Mouse (Mus musculus) fat pad, adult 2 months (tissue): ENCODE measurements at regions not wholly inside any gene's neighbourhood (a gene's known extent, or its start where the extent isn't known, plus 50 kb on each side); places are given as distances from the start of the nearest gene placed in this dataset.

Source experiments
- DNase-seq: peaks from one replicate; pipeline ENCODE4 v3.0.0-alpha.2; 2011; ENCODE audit warnings: low read depth, low spot score; ENCODE audit errors: extremely low read depth

- no peak for DNase-seq
Measured at GRCm38 (mm10) chr3:120123155-120123554, 338.9 kb upstream of the Ptbp2 start.

DNA sequence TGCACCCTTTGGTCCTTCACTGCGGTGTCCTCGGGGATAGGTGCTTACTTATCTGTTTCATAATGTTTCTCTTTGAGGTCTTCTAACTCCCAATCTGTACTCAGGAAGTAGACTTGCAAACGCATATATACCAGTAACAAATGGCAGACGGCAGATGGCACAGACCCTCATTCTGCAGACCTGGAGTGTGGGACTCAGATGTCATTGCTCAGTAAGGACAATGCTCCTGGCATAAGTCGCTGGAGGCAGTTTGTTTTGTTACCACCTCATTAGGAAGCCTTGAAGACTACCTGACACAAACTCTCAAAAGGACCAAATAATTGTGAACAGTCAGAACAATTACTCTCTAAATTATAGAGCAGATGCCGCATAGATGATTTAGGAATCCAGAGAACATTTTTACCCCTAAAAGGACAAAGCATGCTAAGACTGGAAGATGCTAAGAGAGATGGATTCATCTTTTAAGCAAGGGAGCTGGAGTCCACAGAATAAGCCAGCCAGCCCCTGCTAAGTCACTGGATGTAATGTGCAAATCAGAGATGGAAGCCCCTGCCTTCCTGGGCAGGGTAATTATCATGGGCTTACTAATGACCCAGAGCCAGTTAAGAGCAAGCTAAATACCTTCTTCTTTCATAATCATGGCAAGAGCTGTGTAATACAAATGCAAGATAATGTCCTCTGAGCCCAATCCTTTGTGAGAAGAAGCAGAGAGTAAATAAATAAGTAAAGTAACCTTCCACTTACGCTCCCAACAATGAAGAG lies 299.1 kb upstream of the Ptbp2 start:
- no peak for DNase-seq

GRCm38 (mm10) chr3:120073528-120073927 lies 289.3 kb upstream of the Ptbp2 start:
- no peak for DNase-seq

DNA sequence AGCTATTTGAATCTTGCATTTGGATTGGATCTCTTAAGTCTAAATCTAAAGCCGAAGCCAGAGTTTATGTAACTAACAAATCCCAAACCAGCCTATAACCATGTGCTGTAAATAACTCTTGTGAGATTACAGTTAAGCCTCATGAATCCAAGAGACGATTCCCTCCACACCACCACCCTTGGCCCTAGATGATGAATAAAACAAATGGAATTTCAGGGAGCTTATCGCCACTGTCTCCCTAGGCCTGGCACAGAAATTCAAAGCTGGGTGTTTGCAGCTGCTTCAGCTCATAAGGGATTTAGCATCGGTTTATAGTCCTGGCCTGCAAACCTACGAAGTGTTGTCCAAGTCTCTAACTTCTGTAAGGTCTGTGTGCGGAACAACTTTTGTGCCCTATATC lies 281.4 kb upstream of the Ptbp2 start:
- no peak for DNase-seq

DNA sequence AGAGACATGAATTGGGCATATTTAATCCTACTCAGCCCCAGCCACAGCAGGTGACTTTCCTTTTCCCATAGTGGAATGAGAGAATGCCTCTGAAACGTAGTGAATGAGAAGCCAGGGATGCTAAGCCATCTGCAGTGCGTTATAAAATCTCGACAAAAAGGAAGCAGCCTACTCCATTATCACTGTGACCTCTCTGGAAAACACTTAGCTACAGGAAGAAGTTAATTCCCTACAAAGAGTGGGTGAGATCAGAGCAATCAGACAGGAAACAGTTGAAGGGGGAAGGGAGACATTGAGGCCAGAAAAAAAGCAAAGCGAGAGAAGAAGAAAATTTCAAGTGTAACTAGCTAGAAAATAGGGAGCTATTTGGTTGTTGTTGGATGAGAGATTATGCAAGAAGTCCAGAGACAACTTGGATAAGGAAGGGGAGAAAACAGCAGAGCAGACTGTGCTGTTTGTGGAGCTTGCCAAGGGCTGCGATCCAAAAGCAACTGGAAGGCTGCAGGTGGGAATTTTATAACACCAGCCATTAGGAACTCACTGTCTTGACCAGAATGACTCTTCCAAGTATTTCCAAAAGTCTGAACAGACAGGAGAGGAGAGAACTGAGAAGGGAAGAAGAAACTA lies 280.7 kb upstream of the Ptbp2 start:
- peak; percentile 36 for DNase-seq

DNA sequence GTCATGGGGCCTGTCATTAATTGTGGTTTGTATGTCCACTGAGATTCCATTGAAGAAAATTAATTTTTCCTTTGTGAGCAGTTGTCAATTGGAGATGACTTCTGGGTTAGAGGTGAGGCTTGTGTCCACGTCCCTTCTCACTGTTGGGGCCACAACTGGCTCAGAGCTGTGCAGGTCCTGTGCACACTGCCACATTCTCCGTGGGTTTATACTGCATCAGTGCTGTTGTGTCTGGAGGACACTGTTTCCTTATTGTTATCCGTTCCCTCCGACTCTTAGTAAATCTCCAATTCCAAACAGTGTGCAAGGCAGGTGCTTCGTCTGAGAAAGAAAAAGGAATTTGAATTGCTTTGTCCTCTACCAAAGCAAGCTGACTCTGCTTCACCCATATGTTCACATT lies 278.0 kb upstream of the Ptbp2 start:
- no peak for DNase-seq

GRCm38 (mm10) chr3:120059959-120060358 lies 275.7 kb upstream of the Ptbp2 start:
- DNase-seq: no peak

DNA sequence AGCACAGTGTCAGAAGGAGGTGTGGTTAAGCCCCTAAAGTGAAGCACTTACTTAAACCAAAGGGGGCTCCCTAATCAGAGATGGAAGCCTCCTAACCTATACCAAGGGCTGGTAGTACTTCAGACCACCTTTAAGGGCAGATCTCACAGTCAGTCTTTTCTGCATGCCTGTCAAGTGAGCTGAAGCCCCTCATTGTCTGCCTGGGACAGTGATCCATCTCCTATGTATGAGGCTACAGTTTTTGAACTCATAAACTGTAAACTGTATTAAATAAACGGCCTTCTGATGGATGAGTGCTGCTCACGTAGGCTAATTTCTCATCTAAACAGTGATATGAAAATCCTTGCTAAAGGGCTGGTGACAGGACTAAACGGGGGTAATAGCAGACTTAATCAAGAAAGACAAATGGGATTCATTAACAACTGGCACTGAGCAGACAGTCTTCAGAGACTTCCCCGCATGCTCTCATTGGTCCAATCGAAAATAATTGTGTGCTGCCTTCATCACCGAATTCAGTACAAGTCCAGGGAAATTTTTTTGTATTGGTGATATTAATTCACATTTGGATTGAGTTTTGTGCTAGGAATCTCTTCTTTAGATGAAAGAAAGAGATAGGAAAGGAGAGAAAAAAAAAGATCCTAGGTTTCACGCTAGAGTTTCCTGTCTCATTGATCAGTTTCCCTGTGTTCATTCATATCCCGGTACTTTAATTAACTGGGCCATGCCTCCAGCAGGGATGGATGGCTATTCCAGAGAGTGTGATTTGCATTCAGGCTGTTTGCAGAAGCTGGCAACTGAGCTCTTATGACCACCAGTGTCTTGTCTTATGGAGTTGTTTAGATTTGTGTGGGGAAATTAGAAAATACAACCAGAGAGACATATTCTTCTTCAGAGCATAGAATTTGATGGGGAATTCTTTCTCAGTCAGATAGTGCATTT lies 271.2 kb upstream of the Ptbp2 start:
- DNase-seq: no peak

GRCm38 (mm10) chr3:120047238-120047637 lies 263.0 kb upstream of the Ptbp2 start:
- no peak for DNase-seq

- no peak for DNase-seq
Measured at GRCm38 (mm10) chr3:120037526-120037925, 253.3 kb upstream of the Ptbp2 start.

GRCm38 (mm10) chr3:120019826-120020683 lies 235.8 kb upstream of the Ptbp2 start:
- no peak for DNase-seq

- DNase-seq: no peak
Measured at GRCm38 (mm10) chr3:120015376-120015775, 231.1 kb upstream of the Ptbp2 start.

GRCm38 (mm10) chr3:120011861-120012260 lies 227.6 kb upstream of the Ptbp2 start:
- DNase-seq: no peak

- DNase-seq: no peak
Measured at GRCm38 (mm10) chr3:120008110-120008509, 223.8 kb upstream of the Ptbp2 start.

- no peak for DNase-seq
Measured at GRCm38 (mm10) chr3:120004588-120004987, 220.3 kb upstream of the Ptbp2 start.

DNA sequence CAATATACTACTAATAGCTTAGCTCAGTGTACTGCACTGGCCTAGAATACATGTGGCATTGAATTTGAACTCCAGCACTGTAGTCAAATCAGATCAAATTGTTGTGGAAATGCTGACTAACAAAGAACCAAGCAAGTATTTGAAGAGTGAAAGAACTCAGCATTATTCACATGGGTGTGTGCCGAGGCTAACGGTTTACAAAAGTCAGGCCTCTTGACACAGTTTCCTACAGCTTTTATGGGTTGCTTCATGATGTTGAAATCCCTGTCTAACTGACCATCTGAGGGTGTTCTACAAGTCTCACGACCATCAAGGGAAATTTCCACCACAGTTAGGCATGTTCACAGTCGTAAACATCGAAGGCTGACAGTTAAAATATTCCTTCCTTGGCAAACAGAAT lies 216.0 kb upstream of the Ptbp2 start:
- no peak for DNase-seq

DNA sequence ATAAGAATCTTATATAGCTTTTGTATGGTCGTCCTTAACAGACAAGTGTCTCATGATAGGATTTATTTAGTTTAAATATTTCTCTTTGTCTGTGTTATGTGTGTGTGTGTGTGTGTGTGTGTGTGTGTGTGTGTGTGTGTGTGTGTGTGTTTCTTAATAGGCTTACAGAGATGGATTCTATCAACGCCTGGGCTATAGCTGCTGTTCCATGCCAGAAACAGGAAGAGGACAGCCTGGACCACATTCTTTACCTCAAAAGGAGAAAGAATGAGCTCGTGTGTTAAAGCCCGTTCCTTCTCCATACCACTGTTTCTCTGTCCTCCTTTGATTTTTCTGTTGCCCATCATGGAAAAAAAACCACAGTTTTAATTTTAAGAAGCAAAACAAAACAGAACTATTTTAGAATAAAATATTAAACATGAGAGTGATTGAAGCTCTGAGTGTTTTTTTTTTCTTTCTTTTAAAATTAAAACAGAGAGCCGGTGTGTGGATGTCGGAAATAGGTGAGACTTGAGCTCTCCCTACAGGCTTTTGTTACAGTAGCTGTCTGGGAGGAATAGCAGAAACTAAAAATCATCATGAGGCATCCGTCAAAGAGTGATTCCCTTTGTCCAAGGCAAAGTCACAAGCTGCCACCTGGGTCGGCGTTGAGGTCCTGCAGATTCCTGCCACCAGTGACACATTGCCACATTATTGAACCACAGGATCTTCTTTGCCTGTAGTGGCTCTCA lies 212.2 kb upstream of the Ptbp2 start:
- no peak for DNase-seq

GRCm38 (mm10) chr3:119995781-119996180 lies 211.5 kb upstream of the Ptbp2 start:
- DNase-seq: no peak

- no peak for DNase-seq
Measured at GRCm38 (mm10) chr3:119987245-119987852, 203.1 kb upstream of the Ptbp2 start.

DNA sequence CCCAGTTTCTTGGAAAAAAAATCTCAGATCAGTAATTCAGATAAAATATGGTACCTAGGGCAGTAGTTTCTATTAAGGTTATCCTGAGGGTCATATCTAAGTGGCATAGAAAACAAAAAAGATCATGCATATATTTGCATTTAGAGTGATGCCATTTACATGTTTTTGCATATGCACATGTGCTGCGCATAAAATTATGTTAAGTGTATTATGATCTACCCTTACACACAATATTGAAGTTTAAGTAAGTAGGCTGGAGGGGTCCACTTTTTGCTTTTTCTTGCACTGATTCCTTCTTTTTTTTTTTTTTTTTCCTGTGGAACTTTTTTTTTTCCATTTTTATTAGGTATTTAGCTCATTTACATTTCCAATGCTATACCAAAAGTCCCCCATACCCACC lies 193.1 kb upstream of the Ptbp2 start:
- DNase-seq: no peak
